Mouse (Mus musculus): ENCODE results near the gene Gnai3.
A peak's percentile ranks its signal among the peaks of the same experiment; 100 is the strongest.

GRCm38 (mm10) chr3:108098316-108098715 lies 47.6 kb downstream of the Gnai3 start:
- TF ChIP-seq CTCF (IDR thresholded peaks at IDR 0.05; ENCODE audit: low read depth) (no peak), EP300 (IDR thresholded peaks at IDR 0.05; ENCODE audit: low read depth) (peak; percentile 98)
